Mouse (Mus musculus): ENCODE results near the gene Amacr. TPM values are rescaled to one million over a fixed set of nuclear protein-coding genes. Genes with fewer than 3 reads are reported as not detected.
"Not testable (repeated sequence)": the region's sequence is repeated elsewhere in the genome, so short reads cannot be mapped to it uniquely, and the experiment has no call there.

Gene Amacr
- 10 to 100 TPM; 11.2 to 20.5 (median 17.5) TPM for total RNA-seq (2022)

DNA sequence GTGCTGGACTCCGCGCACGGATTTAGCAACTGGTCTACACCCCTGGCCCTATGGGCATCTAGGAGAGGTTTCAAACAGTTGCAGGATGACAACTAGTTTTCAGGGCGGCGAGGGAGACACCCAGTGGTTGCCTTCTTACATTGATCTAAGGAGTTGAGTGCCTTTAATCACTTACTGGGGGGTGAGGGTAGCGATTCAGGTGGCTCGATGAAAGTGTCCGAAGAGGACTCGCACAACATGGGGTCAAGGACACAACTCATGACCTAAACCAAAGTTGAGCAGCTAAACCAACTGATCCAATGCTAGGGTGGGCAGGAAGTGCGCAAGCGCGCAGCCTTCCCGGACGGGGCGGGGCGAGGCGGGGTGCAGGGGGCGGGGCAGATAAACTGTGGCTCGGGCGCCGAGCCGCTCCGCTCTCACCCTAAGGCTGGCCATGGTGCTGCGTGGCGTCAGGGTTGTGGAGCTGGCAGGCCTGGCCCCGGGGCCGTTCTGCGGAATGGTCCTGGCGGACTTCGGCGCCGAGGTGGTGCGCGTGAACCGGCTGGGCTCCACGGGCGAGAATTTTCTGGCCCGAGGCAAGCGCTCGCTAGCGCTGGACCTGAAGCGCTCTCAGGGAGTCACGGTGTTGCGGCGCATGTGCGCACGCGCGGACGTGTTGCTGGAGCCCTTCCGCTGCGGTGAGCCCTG, at the start of gene Amacr:
Gene Amacr, plus strand, starts transcription at position 380 of the 687 bp plus-strand sequence.
- DNase-seq: peak; percentile 82

DNA sequence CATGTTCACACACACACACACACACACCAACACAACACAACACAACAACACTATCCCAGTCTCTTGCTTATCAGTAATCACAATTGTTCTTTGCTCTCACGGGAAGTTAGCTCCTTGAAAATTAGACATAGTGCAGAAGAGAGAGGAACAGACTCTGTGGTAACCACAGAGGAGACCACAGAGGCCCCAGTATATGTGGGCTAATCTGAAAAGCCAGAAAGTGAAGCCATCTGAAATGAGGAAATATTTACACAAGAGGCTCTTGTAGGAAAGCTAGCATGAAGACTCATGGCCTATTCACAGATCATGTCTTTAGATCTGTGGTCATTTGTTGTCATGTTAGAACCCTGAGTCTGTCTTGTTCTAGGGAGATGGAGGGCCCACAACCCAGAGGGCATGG, 47.6 kb upstream of the Amacr start:
- no peak for DNase-seq

- DNase-seq: no peak
Observed at GRCm38 (mm10) chr15:10940148-10941108, 41.1 kb upstream of the Amacr start.

GRCm38 (mm10) chr15:10941901-10942300, 39.7 kb upstream of the Amacr start:
- DNase-seq: no peak

DNA sequence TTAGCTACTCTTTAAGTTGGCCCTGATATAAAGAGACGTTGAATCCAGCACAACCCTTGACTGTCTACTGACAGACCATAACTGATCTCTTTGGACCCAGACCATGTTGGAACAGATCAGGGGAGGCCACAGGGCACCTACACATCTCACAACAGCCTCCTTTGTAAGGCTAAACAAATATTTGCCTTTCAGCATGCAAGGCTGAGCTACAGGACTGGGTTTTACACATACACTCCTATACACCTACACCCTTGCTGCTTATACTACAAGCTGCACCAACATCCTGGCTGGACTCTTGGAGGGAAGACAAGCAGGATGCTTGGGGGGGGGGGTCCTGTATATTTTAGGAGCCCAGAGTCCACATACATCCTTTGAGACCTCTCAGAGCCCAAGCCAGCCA, 33.7 kb upstream of the Amacr start:
- DNase-seq: no peak

DNA sequence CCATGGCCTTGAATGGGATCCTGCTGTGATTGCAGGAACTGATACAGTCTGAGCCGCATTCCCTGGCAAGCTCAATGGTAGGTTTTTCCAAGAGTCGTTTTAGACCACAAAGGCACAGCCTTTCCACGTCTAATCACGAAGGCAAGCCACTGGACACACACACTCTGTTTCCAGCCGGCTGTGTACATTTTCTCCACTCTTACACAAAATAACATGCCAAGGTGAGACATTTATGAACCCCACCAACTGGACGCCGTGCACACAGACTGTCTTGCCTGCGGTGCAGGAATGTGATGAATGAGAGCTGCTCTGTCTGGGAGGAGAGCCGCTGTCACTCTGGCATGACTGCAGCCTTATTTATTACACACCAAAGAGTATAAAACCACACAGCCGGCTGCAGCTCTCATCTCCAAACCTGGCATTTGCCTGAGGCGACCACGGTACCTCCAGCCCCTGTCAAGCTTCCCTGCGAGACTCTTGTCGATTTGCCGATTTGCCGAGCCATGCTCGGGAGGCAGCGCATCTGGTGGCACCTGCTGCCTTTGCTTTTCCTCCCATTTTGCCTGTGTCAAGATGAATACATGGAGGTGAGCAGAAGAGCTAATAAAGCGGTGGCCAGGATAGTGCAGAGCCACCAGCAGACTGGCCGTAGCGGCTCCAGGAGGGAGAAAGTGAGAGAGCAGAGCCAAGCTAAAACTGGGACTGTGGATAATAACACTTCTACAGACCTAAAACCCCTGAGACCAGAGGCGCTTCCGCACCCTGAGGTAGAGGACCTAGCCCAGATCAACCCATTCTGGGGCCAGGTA, 29.4 kb upstream of the Amacr start, which contains the start of gene C1qtnf3:
Gene C1qtnf3, plus strand, starts transcription at position 382 of the 809 bp plus-strand sequence.
- DNase-seq: no peak

DNA sequence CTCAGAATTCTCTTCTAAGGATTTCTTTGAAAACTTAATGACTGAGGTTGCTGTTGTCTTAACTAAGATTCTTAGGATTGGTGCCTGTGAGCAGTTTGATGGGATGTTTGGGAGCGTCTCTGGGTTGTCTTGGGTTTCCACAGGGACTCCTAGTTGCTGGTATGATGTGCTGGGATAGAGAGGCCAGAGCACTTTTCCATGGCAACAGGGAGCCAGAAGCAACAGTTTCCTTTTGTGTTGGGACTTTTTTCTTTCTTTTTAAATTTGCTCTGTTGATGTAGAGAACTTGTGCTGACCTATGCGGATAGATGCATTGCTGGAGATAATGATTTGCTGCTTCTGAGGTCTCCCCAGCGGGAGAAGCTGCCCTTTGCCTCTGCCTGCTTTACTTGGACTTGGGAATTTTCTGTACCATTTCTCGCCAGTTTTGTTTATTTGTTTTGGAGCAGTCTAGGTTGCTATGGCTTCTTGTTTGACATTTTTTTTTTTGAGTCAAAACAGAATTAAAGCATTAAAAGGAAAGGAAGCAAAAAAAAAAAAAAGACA, 28.7 kb upstream of the Amacr start:
- DNase-seq: no peak

- DNase-seq: no peak
Observed at GRCm38 (mm10) chr15:10953465-10953864, 28.1 kb upstream of the Amacr start.

DNA sequence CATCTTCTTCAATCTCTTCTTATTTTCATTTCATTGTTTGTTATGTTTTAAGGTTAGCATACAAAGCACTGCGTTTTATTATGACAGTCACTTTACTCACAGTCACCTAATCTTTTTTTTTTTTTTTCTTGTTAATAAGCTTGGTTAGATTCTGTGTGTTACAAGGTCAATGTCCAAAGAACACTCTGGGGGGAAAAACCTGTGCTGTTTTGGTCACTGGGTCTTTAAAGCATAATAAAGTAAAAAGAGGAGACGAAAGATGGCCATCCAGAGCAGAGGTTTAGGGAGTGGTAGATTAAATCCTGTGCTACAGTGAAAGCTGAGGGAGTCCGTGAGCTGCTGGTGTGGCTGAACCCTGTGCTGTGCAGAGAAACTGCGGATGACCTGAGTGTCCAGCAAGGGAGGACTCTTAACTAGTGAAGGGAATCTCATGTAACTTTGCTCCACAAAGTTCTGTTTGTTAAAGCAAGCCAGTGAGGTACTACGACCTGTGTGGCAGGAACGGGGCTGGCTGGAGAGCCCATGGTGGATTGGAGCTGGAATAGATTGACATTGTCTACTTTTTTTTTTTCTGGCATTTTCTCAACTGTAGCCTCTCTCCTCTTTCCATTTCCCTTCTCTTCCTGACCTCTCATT, 27.1 kb upstream of the Amacr start:
- no peak for DNase-seq

- DNase-seq: no peak
Observed at GRCm38 (mm10) chr15:10955156-10955555, 26.4 kb upstream of the Amacr start.

GRCm38 (mm10) chr15:10956706-10957105, 24.9 kb upstream of the Amacr start:
- no peak for DNase-seq

GRCm38 (mm10) chr15:10959277-10960026, 22.1 kb upstream of the Amacr start:
- DNase-seq: no peak

DNA sequence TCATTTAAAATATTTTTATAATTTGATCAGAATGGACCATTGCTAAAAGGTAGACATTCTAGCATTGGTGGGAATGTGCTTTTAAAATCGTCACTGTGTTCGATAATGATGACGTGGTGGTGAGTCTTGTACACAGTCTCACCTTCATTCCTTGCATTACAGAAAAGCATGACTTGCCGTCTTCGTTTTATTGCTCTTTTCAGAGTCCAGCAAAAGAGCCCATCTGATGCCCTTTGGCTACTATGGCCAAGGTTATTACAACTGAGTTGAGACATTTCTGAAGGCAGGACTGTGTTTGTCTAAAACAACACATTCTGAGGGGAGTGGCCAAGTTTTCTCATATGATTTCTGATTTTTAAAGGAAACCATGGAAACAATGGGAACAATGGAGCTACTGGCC, 21.3 kb upstream of the Amacr start:
- no peak for DNase-seq

DNA sequence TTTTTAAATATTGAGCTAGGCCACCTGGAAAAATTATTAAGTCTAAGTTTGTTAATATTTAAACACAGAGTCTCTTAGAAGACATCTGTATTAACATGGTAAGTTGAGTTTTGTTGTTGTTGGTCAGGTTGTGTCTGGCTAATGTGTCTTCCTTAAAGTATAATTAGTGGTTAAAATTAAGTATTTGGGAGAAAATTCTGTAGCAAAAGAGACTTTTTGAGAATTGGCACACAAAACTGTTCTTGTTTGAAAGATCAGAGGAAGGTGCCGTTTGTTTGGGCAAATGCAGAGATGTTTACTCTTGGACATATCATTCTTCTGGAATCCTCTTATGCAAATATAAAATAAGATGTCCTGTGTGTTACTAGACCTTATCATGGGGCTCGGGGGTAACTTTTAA, 19.0 kb upstream of the Amacr start:
- no peak for DNase-seq

- no peak for DNase-seq
Observed at GRCm38 (mm10) chr15:10969439-10969838, 12.1 kb upstream of the Amacr start.

- DNase-seq: no peak
Observed at GRCm38 (mm10) chr15:10970777-10971176, 10.8 kb upstream of the Amacr start.

GRCm38 (mm10) chr15:10977151-10977550, 4.4 kb upstream of the Amacr start:
- no peak for DNase-seq

- no peak for DNase-seq
Observed at GRCm38 (mm10) chr15:10980712-10981111, 844 bp upstream of the Amacr start.

DNA sequence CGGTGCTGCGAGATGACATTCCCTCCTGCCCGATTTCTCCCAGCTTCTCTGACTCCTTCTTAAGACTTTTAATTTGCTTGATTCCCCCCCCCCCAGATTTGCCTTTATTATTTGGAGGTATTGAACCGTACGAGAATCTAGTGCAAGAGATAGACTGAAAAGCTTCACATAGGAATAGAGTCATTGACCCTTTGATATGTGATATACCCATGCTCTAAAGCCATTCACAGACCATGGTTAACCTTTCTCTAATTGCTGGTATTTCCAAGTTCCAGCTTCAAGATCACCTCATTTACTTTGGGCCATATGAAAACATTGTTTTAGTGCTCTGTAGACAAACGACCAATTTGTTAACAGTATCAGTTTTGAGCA, 494 bp downstream of the Amacr start:
- DNase-seq: no peak

DNA sequence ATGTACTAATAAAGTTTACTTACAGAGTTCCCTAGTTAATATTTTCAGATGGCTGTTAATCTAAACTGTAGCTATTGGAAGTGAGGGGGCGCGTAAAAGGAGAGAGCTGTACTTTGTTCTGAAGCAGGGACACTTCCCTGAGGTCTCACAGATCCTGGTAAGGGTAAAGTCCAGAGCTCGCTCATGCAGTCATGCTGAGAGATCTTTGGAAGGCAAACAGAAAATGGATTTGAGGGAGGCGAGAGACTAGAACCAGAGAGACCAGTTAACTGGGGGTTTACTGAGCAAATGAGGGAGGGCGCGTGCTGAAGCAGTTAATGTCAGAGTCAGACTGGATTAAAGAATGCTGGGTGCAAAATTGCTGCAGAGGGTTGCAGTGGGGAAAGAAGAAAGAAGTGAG, 4.2 kb downstream of the Amacr start:
- no peak for DNase-seq

DNA sequence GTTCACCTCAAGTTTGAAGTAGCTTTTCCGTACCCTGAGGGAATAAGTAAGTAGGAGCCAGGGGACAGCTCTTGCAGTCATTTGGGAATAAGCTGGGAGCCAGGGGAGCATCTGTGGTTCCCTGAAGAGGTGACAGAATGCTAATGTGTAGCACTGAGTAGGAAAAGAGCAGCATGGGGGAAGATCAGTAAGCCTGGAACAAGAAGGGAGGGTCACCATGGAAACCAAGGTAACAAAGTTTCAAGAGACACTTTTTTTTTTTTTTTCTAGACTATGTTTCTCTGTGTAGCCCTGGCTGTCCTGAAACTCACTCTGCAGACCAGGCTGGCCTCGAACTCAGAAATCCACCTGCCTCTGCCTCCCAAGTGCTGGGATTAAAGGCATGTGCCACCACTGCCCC, 4.9 kb downstream of the Amacr start:
- DNase-seq: not testable (repeated sequence)

Data from adrenal gland, adult 8-10 months (tissue).